Mouse (Mus musculus): Measurements from ENCODE around the gene Rpl3.

The Rpl3 gene

DNA sequence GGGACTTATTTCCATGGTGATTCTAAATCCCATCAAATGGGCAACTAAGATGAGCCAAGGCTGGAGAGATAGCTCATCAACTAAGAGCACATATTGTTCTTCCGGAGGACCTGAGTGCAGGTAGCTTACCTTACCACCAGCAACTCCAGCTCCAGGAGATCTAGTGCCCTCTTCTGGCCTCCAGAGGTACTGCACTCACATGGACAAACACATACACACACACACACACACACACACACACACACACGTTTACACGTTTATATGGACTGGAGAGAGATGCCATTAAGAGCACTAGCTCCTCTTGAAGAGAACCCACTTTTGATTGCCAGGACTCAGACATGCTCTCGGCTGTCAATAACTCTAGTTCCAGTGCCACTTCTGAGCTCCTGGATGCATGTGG lies 60.5 kb downstream of the Rpl3 start:
- no peak for DNase-seq

GRCm38 (mm10) chr15:80030399-80030798 lies 61.3 kb downstream of the Rpl3 start:
- no peak for DNase-seq

GRCm38 (mm10) chr15:80028862-80029261 lies 62.8 kb downstream of the Rpl3 start:
- no peak for DNase-seq
